Mouse (Mus musculus): ENCODE measurements around the gene Tmem150c.

DNA sequence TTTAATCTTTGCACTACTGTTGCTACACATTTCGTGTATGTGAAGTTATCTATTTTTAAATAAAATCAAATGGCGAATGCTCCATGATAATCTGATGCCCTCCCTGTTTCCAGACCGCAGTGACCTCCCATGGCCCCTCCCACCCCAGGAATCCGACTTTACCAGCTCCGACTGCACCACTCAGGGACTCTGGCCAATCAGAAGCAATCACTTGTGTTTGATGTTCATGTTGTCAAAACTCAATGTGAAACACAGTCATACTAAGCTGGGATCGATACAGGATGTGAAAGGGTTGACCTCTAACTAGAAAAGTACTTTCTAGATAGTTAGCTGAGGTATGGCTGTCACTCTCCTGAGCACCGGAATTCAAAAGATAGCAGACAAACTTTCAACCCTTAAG is 26.3 kb upstream of the Tmem150c start:
- TF ChIP-seq CTCF (IDR thresholded peaks at IDR 0.05; ENCODE audit: borderline replicate concordance, extremely low read depth, insufficient read depth, insufficient read length) (no peak), POLR2A (IDR thresholded peaks at IDR 0.05; ENCODE audit: borderline replicate concordance, extremely low read depth, insufficient read depth, insufficient read length, poor library complexity, severe bottlenecking) (no peak)

All from brain, embryonic 14.5 days (tissue).